In the genomic region with DNA sequence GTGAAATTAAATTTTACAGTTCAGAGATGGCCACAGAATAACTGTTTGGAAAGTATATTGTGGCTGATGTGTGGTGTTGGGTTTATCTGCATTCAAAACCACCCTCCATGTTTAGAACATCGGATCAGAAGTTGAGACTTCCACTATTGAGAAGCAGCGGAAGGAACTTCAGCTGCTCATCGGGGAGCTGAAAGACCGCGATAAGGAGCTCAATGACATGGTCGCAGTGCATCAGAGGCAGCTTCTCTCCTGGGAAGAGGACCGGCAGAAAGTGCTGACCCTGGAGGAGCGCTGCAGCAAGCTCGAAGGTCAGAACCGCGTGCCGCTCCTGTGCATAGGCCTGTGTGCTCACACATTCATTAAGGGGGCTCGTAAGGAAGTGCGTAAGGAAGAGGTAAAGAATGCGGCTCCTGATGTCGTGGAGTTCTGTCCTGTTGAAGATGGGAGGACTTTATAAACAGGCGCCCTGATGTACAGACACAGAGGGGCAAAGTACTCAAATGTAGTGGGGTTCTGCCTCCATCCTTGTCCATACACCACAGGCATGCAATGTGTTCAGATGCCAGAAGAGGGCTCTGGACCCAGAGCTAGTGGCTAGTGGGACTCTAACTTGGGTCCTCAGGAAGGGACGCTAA, we compare ENCODE assay signal across 9 mouse cellular contexts. TPM values are rescaled to one million over a fixed set of nuclear protein-coding genes. Genes with fewer than 3 reads are reported as not detected.
A peak's percentile ranks its signal among the peaks of the same experiment; 100 is the strongest.
DNase-seq lines count a peak whose midpoint lies in the region; ATAC-seq and TF ChIP-seq lines count a peak whose summit lies in the region.
"Had no signal": no experiment of that assay in that cellular context is flagged by ENCODE, and none has a peak within 500 bp of the region (broad histone marks: within the 10 kb centered on the region; RNA-seq: fewer than 3 reads in every experiment).

No protein-coding gene starts in this region.

- no peaks in the 10 kb centered on the region for H3K9me3 ChIP-seq in midbrain, embryonic 11.5 days (ENCODE audit: control insufficient read depth, low read length)
- no peaks in the 10 kb centered on the region for H3K9me3 ChIP-seq in midbrain, embryonic 15.5 days
- H3K9me3 ChIP-seq in embryonic facial prominence, embryonic 15.5 days (replicated peaks): no peaks in the 10 kb centered on the region
- H3K9me3 ChIP-seq: limb, embryonic 12.5 days had no signal

- H3K9ac ChIP-seq in midbrain, embryonic 11.5 days (ENCODE audit: low read length): no peak overlapping the region
- H3K9ac ChIP-seq in midbrain, embryonic 15.5 days: no peak overlapping the region
- no peak overlapping the region for H3K9ac ChIP-seq in embryonic facial prominence, embryonic 15.5 days
- H3K9ac ChIP-seq: limb, embryonic 12.5 days had no signal

- H3K4me2 ChIP-seq in midbrain, embryonic 11.5 days: no peak overlapping the region
- no peak overlapping the region for H3K4me2 ChIP-seq in midbrain, embryonic 15.5 days
- H3K4me2 ChIP-seq in embryonic facial prominence, embryonic 15.5 days (replicated peaks): 0 out of 2 replicates have a peak overlapping the region, but pooled peaks have one; percentile 19
- H3K4me2 ChIP-seq: limb, embryonic 12.5 days had no signal

- TF ChIP-seq POLR2A in cerebellum, adult 2 months (IDR thresholded peaks at IDR 0.05; ENCODE audit: borderline replicate concordance, insufficient read depth, low read length): no peak

- H3K4me3 ChIP-seq in cerebellum, adult 2 months (replicated peaks; ENCODE audit: insufficient read depth, low read depth, low read length): no peak overlapping the region
- H3K4me3 ChIP-seq in midbrain, embryonic 11.5 days (ENCODE audit: low read depth, low read length): no peak overlapping the region
- no peak overlapping the region for H3K4me3 ChIP-seq in midbrain, embryonic 15.5 days
- H3K4me3 ChIP-seq in embryonic facial prominence, embryonic 15.5 days (replicated peaks): no peak overlapping the region
- H3K4me3 ChIP-seq: limb, embryonic 12.5 days had no signal

- 46% methylated on average over 18 of the region's 18 CpGs for WGBS in cerebellum, adult 2 months
- 40% methylated on average over 18 of the region's 18 CpGs for WGBS in midbrain, embryonic 11.5 days
- WGBS in midbrain, embryonic 15.5 days: 34% methylated on average over 18 of the region's 18 CpGs
- WGBS in embryonic facial prominence, embryonic 15.5 days: 42% methylated on average over 18 of the region's 18 CpGs

- ATAC-seq in midbrain, embryonic 11.5 days (ENCODE audit: low FRiP score): no peak
- no peak for ATAC-seq in midbrain, embryonic 15.5 days (replicated peaks)
- no peak for ATAC-seq in embryonic facial prominence, embryonic 15.5 days (ENCODE audit: insufficient number of reproducible peaks, low FRiP score, low TSS enrichment, low read depth)
- ATAC-seq in megakaryocyte progenitor cell, adult 5-6 weeks (replicated peaks; ENCODE audit: poor library complexity): peak; percentile 58
- ATAC-seq in erythroid progenitor cell, adult 5-6 weeks (replicated peaks; ENCODE audit: low FRiP score, poor library complexity, severe bottlenecking): no peak

- no peak for DNase-seq in cerebellum, adult 2 months
- no peak for DNase-seq in cerebellum, adult 9-11 months
- peak; percentile 88 for DNase-seq in midbrain, embryonic 11.5 days (ENCODE audit: low spot score, missing footprints)
- no peak for DNase-seq in adrenal gland, postnatal 25 days

- no peaks in the 10 kb centered on the region for H3K36me3 ChIP-seq in midbrain, embryonic 11.5 days (ENCODE audit: control insufficient read depth, insufficient read depth, low read length)
- no peaks in the 10 kb centered on the region for H3K36me3 ChIP-seq in midbrain, embryonic 15.5 days (replicated peaks)
- H3K36me3 ChIP-seq in embryonic facial prominence, embryonic 15.5 days: peaks cover under 1% of the 10 kb centered on the region; the same call in 1 of the 2 replicates

- TF ChIP-seq CTCF in cerebellum, adult 2 months (IDR thresholded peaks at IDR 0.05; ENCODE audit: borderline replicate concordance, insufficient read depth, low read depth, low read length): peak; percentile 38; the same call in 1 of the 2 replicates

- H3K27me3 ChIP-seq in cerebellum, adult 2 months (ENCODE audit: control insufficient read depth, insufficient read depth, low read length): no peaks in the 10 kb centered on the region
- H3K27me3 ChIP-seq in midbrain, embryonic 11.5 days (ENCODE audit: control insufficient read depth, insufficient read depth, low read length): no peaks in the 10 kb centered on the region
- no peaks in the 10 kb centered on the region for H3K27me3 ChIP-seq in midbrain, embryonic 15.5 days (replicated peaks)
- no peaks in the 10 kb centered on the region for H3K27me3 ChIP-seq in embryonic facial prominence, embryonic 15.5 days
- H3K27me3 ChIP-seq: limb, embryonic 12.5 days had no signal

- H3K27ac ChIP-seq in cerebellum, adult 2 months (ENCODE audit: insufficient read depth, low read length): no peak overlapping the region
- no peak overlapping the region for H3K27ac ChIP-seq in midbrain, embryonic 11.5 days (ENCODE audit: low read depth, low read length)
- no peak overlapping the region for H3K27ac ChIP-seq in midbrain, embryonic 15.5 days
- no peak overlapping the region for H3K27ac ChIP-seq in embryonic facial prominence, embryonic 15.5 days (replicated peaks)
- H3K27ac ChIP-seq: limb, embryonic 12.5 days had no signal

- H3K4me1 ChIP-seq in cerebellum, adult 2 months (ENCODE audit: control insufficient read depth, insufficient read depth, low read length): no peaks in the 10 kb centered on the region
- peaks cover 3% of the 10 kb centered on the region; the same call in 1 of the 2 replicates for H3K4me1 ChIP-seq in midbrain, embryonic 11.5 days (ENCODE audit: control insufficient read depth, insufficient read depth, low read length)
- peaks cover 8% of the 10 kb centered on the region; the same call in 1 of the 2 replicates for H3K4me1 ChIP-seq in midbrain, embryonic 15.5 days
- H3K4me1 ChIP-seq in embryonic facial prominence, embryonic 15.5 days: peaks cover 10% of the 10 kb centered on the region; the same call in 1 of the 2 replicates

RNA-seq across cellular contexts. Expression of gene Ccdc62, which starts 3.6 kb away (rescaled TPM):
- 4.6 and 5.8 TPM in 2 replicates for polyA plus RNA-seq in cerebellum, adult 2 months (2012; rRNA removed)
- polyA plus RNA-seq in midbrain, embryonic 11.5 days (2014; fragmentation: Nextera tagmentation; extraction: Ambion mirVana): 4.6 and 5.4 TPM in 2 replicates
- polyA plus RNA-seq in midbrain, embryonic 15.5 days (2015; fragmentation: Nextera tagmentation; extraction: Ambion mirVana): 4.4 and 6.7 TPM in 2 replicates
- polyA plus RNA-seq in embryonic facial prominence, embryonic 15.5 days (2015; fragmentation: Nextera tagmentation; extraction: Ambion mirVana): 5.4 and 7.5 TPM in 2 replicates
- total RNA-seq in megakaryocyte progenitor cell, adult 5-6 weeks (2015): 0.32 and 1.1 TPM in 2 replicates
- total RNA-seq in megakaryocyte progenitor cell, adult 5-6 weeks (2017): 0.14 and 1.8 TPM in 2 replicates
- total RNA-seq in erythroid progenitor cell, adult 5-6 weeks (2015; ENCODE audit: low replicate concordance): 2.2 and 15.9 TPM in 2 replicates
- 0.39 TPM in 1 of 2 replicates, not detected in the other for total RNA-seq in erythroid progenitor cell, adult 5-6 weeks (2017; ENCODE audit: low replicate concordance)
- 4.9 and 5.0 TPM in 2 replicates for total RNA-seq in adrenal gland, postnatal 25 days (2021)

RNA-seq across cellular contexts. Expression of gene Gm43518, which starts 6.9 kb away (rescaled TPM):
- 0.67 and 1.5 TPM in 2 replicates for polyA plus RNA-seq in cerebellum, adult 2 months (2012; rRNA removed)
- polyA plus RNA-seq in midbrain, embryonic 11.5 days (2014; fragmentation: Nextera tagmentation; extraction: Ambion mirVana): 0.58 and 0.78 TPM in 2 replicates
- polyA plus RNA-seq in midbrain, embryonic 15.5 days (2015; fragmentation: Nextera tagmentation; extraction: Ambion mirVana): 5.4 and 7.6 TPM in 2 replicates
- 1.9 and 2.9 TPM in 2 replicates for polyA plus RNA-seq in embryonic facial prominence, embryonic 15.5 days (2015; fragmentation: Nextera tagmentation; extraction: Ambion mirVana)
- 1.8 TPM in 1 of 2 replicates, not detected in the other for total RNA-seq in megakaryocyte progenitor cell, adult 5-6 weeks (2015)
- total RNA-seq in megakaryocyte progenitor cell, adult 5-6 weeks (2017): not detected in 2 replicates
- not detected in 2 replicates for total RNA-seq in erythroid progenitor cell, adult 5-6 weeks (2015; ENCODE audit: low replicate concordance)
- not detected in 2 replicates for total RNA-seq in erythroid progenitor cell, adult 5-6 weeks (2017; ENCODE audit: low replicate concordance)
- total RNA-seq in adrenal gland, postnatal 25 days (2021): 1.9 TPM in 1 of 2 replicates, not detected in the other

RNA-seq across cellular contexts. Expression of gene Denr, which starts 27.1 kb away (rescaled TPM):
- 45.6 and 56.3 TPM in 2 replicates for polyA plus RNA-seq in cerebellum, adult 2 months (2012; rRNA removed)
- 176 and 179 TPM in 2 replicates for polyA plus RNA-seq in midbrain, embryonic 11.5 days (2014; fragmentation: Nextera tagmentation; extraction: Ambion mirVana)
- polyA plus RNA-seq in midbrain, embryonic 15.5 days (2015; fragmentation: Nextera tagmentation; extraction: Ambion mirVana): 114 and 129 TPM in 2 replicates
- 128 TPM in 2 replicates for polyA plus RNA-seq in embryonic facial prominence, embryonic 15.5 days (2015; fragmentation: Nextera tagmentation; extraction: Ambion mirVana)
- 113 and 123 TPM in 2 replicates for total RNA-seq in megakaryocyte progenitor cell, adult 5-6 weeks (2015)
- total RNA-seq in megakaryocyte progenitor cell, adult 5-6 weeks (2017): 90.6 and 105 TPM in 2 replicates
- total RNA-seq in erythroid progenitor cell, adult 5-6 weeks (2015; ENCODE audit: low replicate concordance): 10.1 and 18.0 TPM in 2 replicates
- total RNA-seq in erythroid progenitor cell, adult 5-6 weeks (2017; ENCODE audit: low replicate concordance): 6.7 and 15.7 TPM in 2 replicates
- 65.3 and 87.6 TPM in 2 replicates for total RNA-seq in adrenal gland, postnatal 25 days (2021)

RNA-seq across cellular contexts. Expression of gene Hip1r, which starts 39.4 kb away (rescaled TPM):
- polyA plus RNA-seq in cerebellum, adult 2 months (2012; rRNA removed): 41.8 and 42.4 TPM in 2 replicates
- 4.6 and 5.2 TPM in 2 replicates for polyA plus RNA-seq in midbrain, embryonic 11.5 days (2014; fragmentation: Nextera tagmentation; extraction: Ambion mirVana)
- 29.8 and 30.7 TPM in 2 replicates for polyA plus RNA-seq in midbrain, embryonic 15.5 days (2015; fragmentation: Nextera tagmentation; extraction: Ambion mirVana)
- 14.2 and 16.1 TPM in 2 replicates for polyA plus RNA-seq in embryonic facial prominence, embryonic 15.5 days (2015; fragmentation: Nextera tagmentation; extraction: Ambion mirVana)
- total RNA-seq in megakaryocyte progenitor cell, adult 5-6 weeks (2015): 4.9 and 6.9 TPM in 2 replicates
- 14.2 and 16.0 TPM in 2 replicates for total RNA-seq in megakaryocyte progenitor cell, adult 5-6 weeks (2017)
- total RNA-seq in erythroid progenitor cell, adult 5-6 weeks (2015; ENCODE audit: low replicate concordance): 0.84 and 2.2 TPM in 2 replicates
- 8.2 and 18.2 TPM in 2 replicates for total RNA-seq in erythroid progenitor cell, adult 5-6 weeks (2017; ENCODE audit: low replicate concordance)
- 17.9 and 18.3 TPM in 2 replicates for total RNA-seq in adrenal gland, postnatal 25 days (2021)

RNA-seq across cellular contexts. Expression of gene Hcar1, which starts 54.3 kb away (rescaled TPM):
- polyA plus RNA-seq in cerebellum, adult 2 months (2012; rRNA removed): 0.38 and 0.73 TPM in 2 replicates
- polyA plus RNA-seq in midbrain, embryonic 11.5 days (2014; fragmentation: Nextera tagmentation; extraction: Ambion mirVana): 0.28 TPM in 1 of 2 replicates, not detected in the other
- polyA plus RNA-seq in midbrain, embryonic 15.5 days (2015; fragmentation: Nextera tagmentation; extraction: Ambion mirVana): 0.65 and 1.1 TPM in 2 replicates
- 0.76 and 0.97 TPM in 2 replicates for polyA plus RNA-seq in embryonic facial prominence, embryonic 15.5 days (2015; fragmentation: Nextera tagmentation; extraction: Ambion mirVana)
- not detected in 2 replicates for total RNA-seq in megakaryocyte progenitor cell, adult 5-6 weeks (2015)
- not detected in 2 replicates for total RNA-seq in megakaryocyte progenitor cell, adult 5-6 weeks (2017)
- not detected in 2 replicates for total RNA-seq in erythroid progenitor cell, adult 5-6 weeks (2015; ENCODE audit: low replicate concordance)
- not detected in 2 replicates for total RNA-seq in erythroid progenitor cell, adult 5-6 weeks (2017; ENCODE audit: low replicate concordance)
- total RNA-seq in adrenal gland, postnatal 25 days (2021): 3.7 and 5.3 TPM in 2 replicates
- polyA plus RNA-seq: limb, embryonic 12.5 days had no signal
